Comparison of ENCODE assay signal across 8 mouse cellular contexts in the genomic region with DNA sequence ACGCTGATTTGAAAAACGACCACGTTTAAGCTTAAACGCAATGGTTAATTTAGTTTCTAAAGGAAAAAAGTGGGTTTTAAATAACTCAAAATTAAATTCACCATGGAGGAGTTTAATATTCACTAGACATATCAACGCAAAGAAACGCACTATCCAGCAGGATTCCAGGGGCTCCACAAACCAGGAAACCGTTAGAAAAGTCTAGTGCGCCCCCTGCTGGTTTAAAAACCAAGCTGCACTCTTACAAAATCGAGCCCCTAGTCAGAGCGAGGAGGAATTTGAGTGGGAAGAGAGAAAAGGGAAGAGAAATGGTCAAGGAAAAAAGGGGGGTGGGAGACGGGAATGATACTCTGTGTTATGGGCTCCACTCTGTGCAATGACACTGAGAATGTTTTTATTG. TPM values are rescaled to one million over a fixed set of nuclear protein-coding genes. Genes with fewer than 3 reads are reported as not detected.
A peak's percentile ranks its signal among the peaks of the same experiment; 100 is the strongest.
DNase-seq lines count a peak whose midpoint lies in the region; ATAC-seq and TF ChIP-seq lines count a peak whose summit lies in the region.

No protein-coding gene starts in this region.

- no peak overlapping the region for H3K4me3 ChIP-seq in forebrain, embryonic 13.5 days
- no peak overlapping the region for H3K4me3 ChIP-seq in intestine, embryonic 16.5 days (ENCODE audit: low read length)
- H3K4me3 ChIP-seq in stomach, postnatal 0 days (ENCODE audit: low read depth, low read length), result no peak overlapping the region

- H3K9me3 ChIP-seq in forebrain, embryonic 13.5 days (replicated peaks), result no peaks in the 10 kb centered on the region
- H3K9me3 ChIP-seq in intestine, embryonic 16.5 days (ENCODE audit: control insufficient read depth, low read length), result no peaks in the 10 kb centered on the region
- no peaks in the 10 kb centered on the region for H3K9me3 ChIP-seq in stomach, postnatal 0 days (ENCODE audit: control insufficient read depth, low read length)

- H3K27ac ChIP-seq in forebrain, embryonic 13.5 days, result no peak overlapping the region
- H3K27ac ChIP-seq in intestine, embryonic 16.5 days (ENCODE audit: low read length), result peak overlapping the region; percentile 58; the same call in 1 of the 2 replicates
- H3K27ac ChIP-seq in stomach, postnatal 0 days (replicated peaks), result no peak overlapping the region

- no peaks in the 10 kb centered on the region for H3K27me3 ChIP-seq in forebrain, embryonic 13.5 days
- no peaks in the 10 kb centered on the region for H3K27me3 ChIP-seq in intestine, embryonic 16.5 days (replicated peaks; ENCODE audit: control insufficient read depth, insufficient read depth, low read length)
- no peaks in the 10 kb centered on the region for H3K27me3 ChIP-seq in stomach, postnatal 0 days (ENCODE audit: control insufficient read depth, insufficient read depth, low read length)

- DNase-seq in cerebellum, postnatal 10 days, result peak; percentile 65 to 78
- DNase-seq in cerebellum, adult 9-10 months, result no peak
- peak; percentile 46 for DNase-seq in thymus, postnatal 4 days
- no peak for DNase-seq in thymus, postnatal 25 days
- peak; percentile 29 for DNase-seq in lung, postnatal 25 days (ENCODE audit: low spot score)
- peak; percentile 44 for DNase-seq in stomach, postnatal 0 days (ENCODE audit: low spot score)

- peaks cover 14% of the 10 kb centered on the region for H3K4me1 ChIP-seq in forebrain, embryonic 13.5 days
- H3K4me1 ChIP-seq in intestine, embryonic 16.5 days (ENCODE audit: control insufficient read depth, insufficient read depth, low read length), result peaks cover 25% of the 10 kb centered on the region
- no peaks in the 10 kb centered on the region for H3K4me1 ChIP-seq in stomach, postnatal 0 days (replicated peaks; ENCODE audit: control insufficient read depth, insufficient read depth)

- 0 out of 2 replicates have a peak overlapping the region, but pooled peaks have one; percentile 8 for H3K4me2 ChIP-seq in forebrain, embryonic 13.5 days
- no peak overlapping the region for H3K4me2 ChIP-seq in intestine, embryonic 16.5 days (ENCODE audit: low read depth, low read length)
- no peak overlapping the region for H3K4me2 ChIP-seq in stomach, postnatal 0 days (replicated peaks; ENCODE audit: low read depth)

- peaks cover 10% of the 10 kb centered on the region for H3K36me3 ChIP-seq in forebrain, embryonic 13.5 days (ENCODE audit: poor library complexity, severe bottlenecking)
- peaks cover 9% of the 10 kb centered on the region; the same call in 1 of the 2 replicates for H3K36me3 ChIP-seq in intestine, embryonic 16.5 days (ENCODE audit: control insufficient read depth, insufficient read depth, low read length)
- H3K36me3 ChIP-seq in stomach, postnatal 0 days (ENCODE audit: control insufficient read depth, insufficient read depth, low read length), result peaks cover 10% of the 10 kb centered on the region

- ATAC-seq in forebrain, embryonic 13.5 days, result peak; percentile 60
- no peak for ATAC-seq in intestine, embryonic 16.5 days
- no peak for ATAC-seq in stomach, postnatal 0 days (ENCODE audit: low FRiP score, low TSS enrichment)

- H3K9ac ChIP-seq in forebrain, embryonic 13.5 days, result no peak overlapping the region
- no peak overlapping the region for H3K9ac ChIP-seq in intestine, embryonic 16.5 days (ENCODE audit: low read depth, low read length)
- no peak overlapping the region for H3K9ac ChIP-seq in stomach, postnatal 0 days (ENCODE audit: low read length)

- TF ChIP-seq CTCF in stomach, postnatal 0 days (IDR thresholded peaks at IDR 0.05; ENCODE audit: low read depth), result peak; percentile 80

- TF ChIP-seq EP300 in stomach, postnatal 0 days (optimal IDR thresholded peaks at IDR 0.05), result no peak

- 18% methylated on average over 11 of the region's 11 CpGs for WGBS in forebrain, embryonic 13.5 days
- whole genome bisulfite sequencing in intestine, embryonic 16.5 days, result 26% methylated on average over 11 of the region's 11 CpGs
- WGBS in stomach, postnatal 0 days, result 26% methylated on average over 11 of the region's 11 CpGs

RNA-seq across cellular contexts. Expression of a gene that starts 14.0 kb away (rescaled TPM):
- 0.22 TPM in 1 of 2 replicates, not detected in the other for polyA plus RNA-seq in forebrain, embryonic 13.5 days (2015; fragmentation: Nextera tagmentation; extraction: Ambion mirVana)
- 1.1 and 1.5 TPM in 2 replicates for polyA plus RNA-seq in intestine, embryonic 16.5 days (2015; fragmentation: Nextera tagmentation; extraction: Ambion mirVana)
- polyA plus RNA-seq in stomach, postnatal 0 days (2015; fragmentation: Nextera tagmentation; extraction: Ambion mirVana), result 0.32 and 0.65 TPM in 2 replicates

RNA-seq across cellular contexts. Expression of a gene that starts 21.2 kb away (rescaled TPM):
- 100 and 103 TPM in 2 replicates for polyA plus RNA-seq in forebrain, embryonic 13.5 days (2015; fragmentation: Nextera tagmentation; extraction: Ambion mirVana)
- polyA plus RNA-seq in intestine, embryonic 16.5 days (2015; fragmentation: Nextera tagmentation; extraction: Ambion mirVana), result 404 and 475 TPM in 2 replicates
- 197 and 217 TPM in 2 replicates for polyA plus RNA-seq in stomach, postnatal 0 days (2015; fragmentation: Nextera tagmentation; extraction: Ambion mirVana)

RNA-seq across cellular contexts. Expression of a gene that starts 57.9 kb away (rescaled TPM):
- 0.89 and 1.0 TPM in 2 replicates for polyA plus RNA-seq in forebrain, embryonic 13.5 days (2015; fragmentation: Nextera tagmentation; extraction: Ambion mirVana)
- polyA plus RNA-seq in intestine, embryonic 16.5 days (2015; fragmentation: Nextera tagmentation; extraction: Ambion mirVana), result 1.8 and 2.0 TPM in 2 replicates
- polyA plus RNA-seq in stomach, postnatal 0 days (2015; fragmentation: Nextera tagmentation; extraction: Ambion mirVana), result 1.9 TPM in 2 replicates

Comparison
In these comparisons a context has a peak if more than half of its experiments do, and no peak if none do; other contexts are left out.
1. DNase-seq: peak in cerebellum, postnatal 10 days (2 of 2), thymus, postnatal 4 days (single experiment), lung, postnatal 25 days (single experiment) and stomach, postnatal 0 days (single experiment); none in cerebellum, adult 9-10 months (single experiment) and thymus, postnatal 25 days (single experiment).